Mouse (Mus musculus): ENCODE results near the gene Pgghg.

Pgghg gene

DNA sequence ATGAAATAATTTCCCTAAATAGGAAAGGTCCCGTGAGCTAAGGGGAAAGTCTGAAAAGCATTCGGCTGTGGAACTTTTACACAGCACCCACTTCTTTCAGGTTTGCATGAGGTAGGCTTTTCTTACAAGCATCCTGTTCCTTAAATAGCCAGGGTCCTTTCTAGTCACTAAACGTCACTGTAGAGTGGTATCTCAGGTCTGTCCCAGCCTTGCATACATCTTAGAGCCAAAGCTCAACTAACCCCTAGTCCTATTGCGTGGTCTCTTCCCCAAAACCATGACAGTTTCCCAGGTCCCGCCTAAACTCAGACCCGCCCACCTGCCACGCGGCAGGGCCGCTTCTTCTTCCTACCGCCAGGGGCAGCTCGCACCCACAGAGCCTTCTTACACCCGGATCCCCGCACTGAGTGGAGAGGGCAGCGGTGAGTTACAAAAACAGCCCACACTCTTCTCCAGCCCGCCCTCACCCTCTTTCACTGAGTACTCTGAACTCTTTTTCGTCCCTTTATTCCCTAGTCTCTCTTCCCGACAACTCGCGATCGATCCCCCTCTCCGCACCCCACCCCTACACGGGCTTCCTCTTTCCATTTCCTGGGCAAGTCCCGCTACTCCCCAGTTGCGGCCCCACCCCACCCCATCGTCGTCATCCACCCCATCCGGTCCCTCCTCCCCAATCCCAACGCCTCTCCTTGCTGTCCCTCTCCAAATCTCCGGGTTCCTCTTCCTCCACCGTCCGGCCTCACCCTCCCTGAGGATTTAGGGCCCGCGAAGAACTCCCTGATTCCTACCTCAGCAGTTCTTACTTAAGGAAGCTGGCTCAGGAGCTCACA lies at the start of gene Pgghg:
Pgghg (plus strand) TSS at position 170 of the 830 bp plus-strand sequence.
- DNase-seq, result peak; percentile 87

DNA sequence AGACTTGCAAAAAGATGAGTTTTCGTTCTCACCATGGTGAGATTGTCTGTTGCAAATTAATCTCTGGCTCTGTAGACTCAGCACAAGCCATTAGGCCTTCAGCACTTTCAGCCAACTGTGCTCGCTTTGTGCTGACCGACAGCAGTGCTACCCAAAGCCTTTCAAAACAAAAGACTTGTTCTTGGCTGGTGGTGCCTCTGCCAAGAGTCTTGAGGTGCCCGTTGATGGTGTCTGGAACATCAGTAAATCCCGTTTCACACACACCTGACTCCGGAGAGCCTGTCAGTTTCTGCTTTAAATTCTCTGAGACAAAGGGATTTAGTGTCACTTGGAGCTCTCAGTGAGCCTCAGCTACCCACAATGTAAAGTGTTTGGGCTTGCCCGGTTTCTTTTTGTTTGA lies 47.2 kb upstream of the Pgghg start:
- no peak for DNase-seq

DNA sequence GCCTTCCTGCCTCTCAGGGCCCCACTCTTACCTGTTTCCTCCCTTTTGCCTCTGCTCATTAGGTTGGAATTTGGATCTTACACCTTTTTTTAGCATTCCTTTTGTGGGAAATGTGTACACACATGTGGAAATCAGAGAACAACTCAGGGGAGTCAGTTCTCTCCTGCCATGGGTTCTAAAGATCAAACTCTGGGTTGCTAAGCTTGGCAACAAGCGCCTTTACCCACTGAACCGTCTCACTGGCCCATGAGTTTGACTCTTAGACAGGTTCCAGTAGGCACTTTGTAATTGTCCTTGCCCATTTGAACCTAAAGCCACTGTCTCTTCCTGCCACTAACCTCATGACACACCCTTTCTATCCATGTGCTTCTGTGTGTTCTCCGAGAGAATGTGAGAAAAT lies 46.6 kb upstream of the Pgghg start:
- DNase-seq, result no peak

DNA sequence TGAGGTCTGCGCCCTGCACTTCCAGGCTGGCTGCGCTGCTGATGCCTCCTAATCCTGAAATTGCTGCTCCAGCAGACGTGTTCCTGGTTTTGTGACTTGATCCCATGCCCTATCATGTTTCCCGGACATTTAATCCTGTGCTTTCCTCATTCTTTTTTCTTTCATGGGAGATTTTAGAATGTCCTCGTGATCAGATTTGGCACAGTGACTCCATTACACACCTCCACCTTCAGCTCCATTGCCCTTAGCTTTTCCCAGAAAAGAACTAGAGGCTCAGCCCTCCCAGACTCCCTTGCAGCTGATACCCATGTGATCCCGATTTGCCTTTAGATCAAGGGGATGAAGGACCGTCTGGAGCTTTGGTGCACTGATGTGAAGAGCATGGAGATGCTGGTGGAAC lies 43.3 kb upstream of the Pgghg start:
- no peak for DNase-seq

DNA sequence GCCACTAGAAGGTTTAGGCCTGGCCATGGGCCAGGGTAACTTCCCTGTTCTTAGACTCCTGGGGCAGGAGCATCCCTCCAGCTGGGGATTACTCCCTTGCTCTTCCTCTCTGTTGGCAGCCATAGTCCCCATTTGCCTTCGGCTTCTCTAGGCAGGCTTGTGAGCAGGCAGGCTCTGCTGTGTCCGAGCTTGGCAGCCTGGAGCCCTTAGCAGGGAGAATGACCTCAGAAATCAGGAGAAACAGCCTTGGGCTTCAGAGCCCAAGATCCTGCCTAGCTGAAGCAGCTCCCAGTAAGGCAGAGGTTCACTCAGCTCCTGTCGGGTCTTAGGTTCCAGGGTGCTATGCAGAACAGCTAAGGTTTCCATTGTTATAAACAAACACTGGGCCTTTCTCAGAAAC lies 42.1 kb upstream of the Pgghg start:
- no peak for DNase-seq

DNA sequence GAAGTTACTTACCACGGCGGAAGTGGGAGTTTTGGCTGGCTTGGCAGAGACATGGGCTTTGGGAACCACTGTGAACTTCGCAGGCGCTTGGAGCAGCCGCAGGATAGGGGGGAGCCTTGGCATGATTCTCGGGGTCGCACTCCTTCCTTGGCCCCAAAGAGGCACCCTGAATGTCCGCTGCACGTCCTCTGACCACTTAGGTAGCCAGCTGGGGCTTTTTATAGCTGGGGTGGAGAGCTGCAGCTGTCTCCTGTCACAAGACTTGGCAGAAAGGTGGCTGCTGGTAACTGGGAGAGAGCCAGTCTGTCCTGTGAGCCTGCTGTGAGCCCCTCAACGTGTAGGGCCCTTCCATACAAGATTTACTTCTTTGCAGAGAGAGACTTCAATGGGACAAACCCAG lies 41.0 kb upstream of the Pgghg start, which contains the start of gene Cox8b:
Cox8b (minus strand) TSS at position 227 of the 400 bp plus-strand sequence.
- no peak for DNase-seq

DNA sequence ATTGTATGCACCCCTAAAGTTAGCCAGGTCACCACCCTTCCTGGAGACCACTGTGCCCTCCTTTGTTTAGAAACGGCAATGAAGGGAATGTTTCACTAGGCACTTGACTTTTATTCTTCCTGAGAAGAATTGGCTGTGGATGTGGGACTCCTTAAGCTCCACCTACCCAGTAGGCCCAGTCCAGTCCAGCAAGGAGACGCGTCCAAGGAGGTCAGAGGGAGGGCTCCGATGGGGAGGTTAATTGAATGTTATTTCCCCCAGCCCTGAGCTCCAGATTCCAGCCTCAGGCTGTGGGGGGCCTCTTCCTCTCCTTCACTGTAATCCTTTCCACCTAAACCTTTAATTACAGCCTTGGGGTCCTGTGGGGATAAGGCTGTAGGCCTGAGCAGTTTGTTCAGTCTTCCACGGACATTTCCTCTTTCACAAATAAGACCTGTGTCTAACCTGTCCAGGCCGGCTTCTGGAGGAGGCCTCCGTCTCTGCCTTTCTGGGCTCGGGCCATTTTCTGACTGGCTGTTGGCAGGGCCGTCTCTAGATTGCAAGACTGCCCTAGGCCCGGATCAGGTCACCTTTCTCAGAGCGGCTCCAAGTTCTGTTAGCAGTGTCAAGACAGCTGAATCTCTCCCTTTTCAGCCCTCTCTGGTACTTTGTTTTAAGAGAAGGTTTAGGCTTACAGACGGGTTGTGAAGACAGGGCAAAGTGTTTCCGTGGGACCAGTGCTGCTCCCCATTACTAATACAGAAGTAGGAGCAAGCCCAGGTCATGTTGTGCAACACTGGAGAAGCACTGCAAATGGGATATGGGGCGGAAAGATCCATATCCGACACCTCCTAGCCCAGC lies 38.9 kb upstream of the Pgghg start:
- DNase-seq, result no peak

DNA sequence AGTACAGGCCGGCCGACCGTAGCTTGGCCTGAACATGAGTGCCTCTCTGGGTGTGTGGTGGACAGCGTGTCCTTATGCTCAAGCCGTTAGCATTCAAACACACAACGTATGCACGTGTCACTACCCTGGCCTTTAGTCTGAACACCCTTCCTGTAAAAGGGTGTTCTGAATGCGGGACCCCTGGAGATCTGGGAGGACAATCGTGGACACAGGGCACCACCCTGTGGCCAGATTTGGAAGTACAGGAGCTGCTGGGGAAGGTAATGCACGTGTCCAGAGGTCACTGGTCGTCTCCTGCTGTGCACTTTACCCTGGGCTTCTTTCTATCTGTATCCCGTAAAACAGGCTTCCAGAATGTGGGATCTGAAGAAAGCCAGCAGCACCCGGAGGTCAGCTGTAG lies 38.0 kb upstream of the Pgghg start:
- peak; percentile 77 for DNase-seq

DNA sequence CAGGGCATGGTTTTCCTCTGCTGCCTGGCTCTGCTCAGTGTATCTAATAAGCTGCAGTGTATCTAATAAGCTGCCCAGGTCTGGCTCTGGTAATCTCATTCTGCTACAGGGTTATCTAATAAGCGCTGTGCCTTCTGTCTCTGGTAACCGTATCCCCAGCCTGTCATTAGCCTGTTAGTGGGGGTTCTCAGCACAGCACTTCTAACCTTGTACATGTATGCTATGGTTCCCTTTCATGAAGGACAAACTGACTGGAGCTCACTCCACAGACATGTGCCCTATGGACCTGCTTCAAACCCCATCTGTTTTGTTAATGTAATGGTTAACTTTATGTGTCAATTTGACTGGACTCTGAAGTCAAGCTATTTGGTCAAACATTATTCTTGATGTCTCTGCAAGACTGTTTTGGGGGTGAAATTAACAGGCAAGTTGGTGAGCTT lies 35.5 kb upstream of the Pgghg start:
- no peak for DNase-seq

DNA sequence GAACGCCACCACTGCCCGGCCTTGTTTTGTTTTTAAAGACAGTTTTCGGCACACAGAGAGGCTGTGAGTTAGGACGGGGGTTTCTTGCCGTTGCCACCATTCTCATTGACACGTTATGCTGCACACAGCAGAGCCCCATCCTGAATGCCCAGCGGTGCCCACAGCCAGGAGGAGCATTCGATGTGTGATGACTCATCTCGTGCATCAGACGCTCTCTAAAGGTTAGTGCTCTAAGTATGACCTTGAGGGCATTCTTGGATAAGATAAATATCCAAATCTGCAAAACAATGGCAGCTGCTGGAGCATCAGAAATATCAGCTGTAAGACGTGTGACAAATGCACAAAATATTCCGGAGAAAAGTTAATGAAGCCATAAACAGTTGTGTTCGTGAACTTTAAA lies 34.1 kb upstream of the Pgghg start:
- DNase-seq, result no peak

DNA sequence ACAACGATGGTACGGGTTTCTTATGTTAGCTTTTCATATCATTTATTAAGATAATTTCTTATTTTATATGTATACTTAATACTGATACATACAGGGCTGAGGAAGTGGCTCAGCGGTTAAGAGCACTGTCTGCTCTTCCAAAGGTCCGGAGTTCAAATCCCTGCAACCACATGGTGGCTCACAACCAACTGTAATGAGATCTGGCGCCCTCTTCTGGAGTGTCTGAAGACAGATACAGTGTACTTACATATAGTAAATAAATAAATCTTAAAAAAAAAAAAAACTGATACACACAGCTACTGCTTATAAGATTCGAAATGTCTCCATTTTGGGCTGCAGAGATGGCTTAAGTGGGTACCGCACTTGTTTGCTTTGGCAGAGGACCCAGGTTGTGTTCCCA lies 33.5 kb upstream of the Pgghg start:
- no peak for DNase-seq

DNA sequence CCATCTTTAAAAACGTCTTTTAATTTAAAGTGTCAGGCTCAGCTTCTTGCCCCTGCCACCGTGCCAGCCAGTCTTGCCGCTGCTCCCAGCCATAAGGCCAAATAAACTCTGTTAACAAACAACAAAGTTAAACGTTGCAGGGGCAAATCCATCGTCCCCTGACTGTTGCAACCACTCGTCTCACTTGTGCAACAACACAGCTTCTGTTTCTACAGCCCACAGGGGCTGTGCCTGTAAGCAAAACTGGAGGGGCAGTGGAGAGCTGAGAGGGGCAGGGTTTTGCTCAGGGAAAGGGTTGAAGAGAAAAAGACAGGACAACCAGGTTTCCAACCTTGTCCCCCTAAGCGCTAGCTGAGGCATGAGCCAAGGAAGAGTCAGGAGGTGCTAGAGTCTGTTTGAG lies 33.0 kb upstream of the Pgghg start:
- DNase-seq, result peak; percentile 19

DNA sequence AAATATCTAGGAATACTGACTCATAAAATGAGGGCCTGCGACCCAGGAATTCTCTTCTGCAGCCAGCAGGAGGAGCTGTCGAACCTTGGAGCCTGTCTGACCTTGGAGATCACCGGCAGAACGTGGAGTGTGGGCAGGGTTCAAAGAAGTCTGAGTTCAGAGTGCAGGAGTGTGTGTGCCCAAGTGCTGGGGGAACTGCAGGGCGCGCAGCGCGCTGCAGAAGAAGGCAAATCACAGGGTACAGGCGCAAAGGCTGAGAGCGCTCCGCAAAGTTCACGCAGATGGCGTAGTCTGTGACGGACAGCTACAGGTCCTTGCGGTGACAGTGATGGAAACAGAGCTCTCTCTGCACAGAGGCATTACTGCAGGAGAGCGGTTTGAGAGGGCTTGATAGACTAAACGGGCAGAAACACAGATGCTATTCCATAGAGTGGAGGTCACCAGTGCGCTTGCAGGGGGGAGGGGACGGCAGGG lies 32.5 kb upstream of the Pgghg start:
- peak; percentile 77 for DNase-seq

DNA sequence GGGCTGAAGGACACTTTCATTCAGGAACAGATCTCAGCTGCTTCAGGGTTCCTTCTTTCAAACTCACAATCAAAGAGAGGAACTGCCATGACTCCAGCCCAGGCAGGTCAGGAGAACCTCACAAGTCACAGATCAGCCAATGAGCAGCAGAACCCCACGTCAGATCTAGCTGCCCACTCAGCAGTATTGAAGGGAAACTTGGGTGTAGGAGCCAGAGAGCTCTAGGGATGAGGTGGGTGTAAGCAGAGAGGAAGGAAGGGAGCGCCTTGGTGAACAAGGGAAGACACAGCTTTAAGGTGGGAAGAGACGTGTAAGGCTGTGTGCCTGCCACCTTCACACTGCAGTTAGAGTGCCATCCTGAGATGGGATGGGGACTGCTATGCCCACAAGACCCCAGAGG lies 28.9 kb upstream of the Pgghg start:
- DNase-seq, result no peak

DNA sequence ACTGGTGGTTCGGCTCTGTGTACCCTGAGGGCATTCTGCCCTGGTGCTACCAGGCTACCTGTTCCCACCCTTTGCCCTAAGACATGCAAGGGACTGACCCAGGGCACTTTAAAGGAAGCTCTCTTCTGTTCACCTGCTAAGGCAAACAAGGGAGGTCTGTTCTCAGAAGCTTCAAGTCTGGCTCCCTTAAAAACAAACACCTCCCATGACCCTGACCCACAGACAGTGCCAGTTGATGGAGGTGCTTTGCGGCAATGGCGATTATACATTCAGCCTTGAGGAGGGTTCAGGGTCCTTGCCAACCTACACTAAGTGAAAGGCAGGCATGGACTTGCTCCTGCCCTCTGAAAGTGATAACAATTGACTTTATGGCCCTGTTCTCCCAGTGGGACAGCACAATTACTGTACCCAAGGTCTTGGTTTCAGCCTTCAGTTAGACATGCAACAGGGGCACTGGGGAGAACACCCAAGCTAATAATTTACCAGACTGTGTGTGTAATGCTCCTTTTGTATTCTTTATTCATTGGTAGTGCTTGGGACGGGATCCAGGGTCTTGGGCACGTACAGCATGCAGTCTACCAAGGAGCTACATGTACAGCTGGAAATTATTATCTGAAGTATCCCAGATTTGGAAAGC lies 28.2 kb upstream of the Pgghg start:
- no peak for DNase-seq

DNA sequence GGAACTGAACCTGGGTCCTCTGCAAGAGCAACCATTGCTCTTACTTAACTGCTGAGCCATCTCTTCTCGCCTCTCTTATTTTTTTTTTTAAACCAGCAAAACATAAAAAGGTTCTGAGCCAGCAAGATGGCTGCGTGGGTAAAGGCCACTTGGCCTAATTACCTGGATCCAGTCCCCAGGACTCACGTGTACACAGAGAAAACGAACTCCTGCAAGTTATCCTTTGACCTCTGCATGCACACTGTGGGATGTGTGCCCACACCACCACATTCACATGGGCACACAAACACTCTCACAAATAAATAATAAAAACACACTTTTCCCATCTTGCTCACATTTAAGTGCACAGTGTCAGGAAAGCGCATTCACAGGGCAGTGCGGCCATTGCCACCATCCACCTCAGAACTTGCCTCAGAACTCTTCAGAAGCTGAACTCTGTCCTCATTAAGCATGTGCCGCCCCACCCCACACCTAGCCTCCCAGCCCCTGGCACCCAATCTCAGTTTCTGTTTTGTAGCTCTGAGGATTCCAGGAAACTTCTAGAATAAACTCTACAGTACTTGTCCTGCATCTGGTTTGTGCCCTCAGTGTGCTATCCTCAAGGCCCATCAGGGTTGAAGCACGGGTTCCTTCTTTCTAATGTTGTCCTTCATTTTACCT lies 27.0 kb upstream of the Pgghg start:
- no peak for DNase-seq

DNA sequence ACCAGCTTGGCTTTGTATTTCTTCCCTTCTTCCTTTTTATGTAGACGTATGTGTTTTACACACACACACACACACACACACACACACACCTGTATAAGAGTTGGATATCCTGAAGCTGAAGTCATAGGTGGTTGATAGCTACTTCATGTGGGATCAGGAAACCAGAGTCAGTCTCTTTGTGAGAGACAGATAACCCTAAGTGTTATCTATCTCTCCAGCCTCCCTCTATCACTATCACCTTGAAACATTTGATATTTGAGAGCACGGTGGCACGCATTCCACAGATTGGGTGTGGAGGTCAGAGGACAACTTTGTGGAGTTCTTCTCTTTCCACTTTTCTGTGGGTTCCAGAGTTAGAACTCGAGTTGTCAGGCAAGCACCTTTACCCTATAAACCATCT lies 21.3 kb upstream of the Pgghg start:
- DNase-seq, result no peak

DNA sequence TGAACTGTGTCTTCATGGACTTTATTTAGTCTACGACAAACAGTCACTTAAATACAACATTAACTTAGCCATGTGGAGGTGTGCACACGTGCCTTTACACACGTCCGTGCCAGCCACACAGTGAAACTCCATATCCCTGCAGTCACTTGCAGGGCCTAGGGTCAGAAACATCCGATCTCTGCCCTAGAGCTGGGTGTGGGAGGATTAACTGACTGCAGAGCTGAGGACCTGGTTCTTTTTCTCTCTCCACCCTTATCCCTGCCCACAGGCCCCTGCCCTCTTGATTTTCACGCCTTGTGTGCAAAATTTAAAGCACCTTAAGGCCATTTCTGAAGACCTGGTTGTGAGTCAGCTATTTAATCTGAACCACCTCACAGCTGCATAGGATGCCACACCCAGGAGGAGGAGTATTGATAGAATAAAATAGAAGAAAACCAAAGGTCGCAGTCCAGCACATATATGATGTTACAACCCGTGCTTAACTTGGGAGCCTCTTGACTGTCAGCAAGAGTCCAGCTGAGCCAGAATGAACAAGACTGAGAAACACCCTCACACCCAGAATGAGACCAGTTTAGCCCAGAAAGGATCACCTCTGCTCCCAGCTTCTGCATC lies 20.7 kb upstream of the Pgghg start, which contains the start of gene Nlrp6:
Nlrp6 (plus strand) TSS at position 485 of the 612 bp plus-strand sequence.
- DNase-seq, result no peak

DNA sequence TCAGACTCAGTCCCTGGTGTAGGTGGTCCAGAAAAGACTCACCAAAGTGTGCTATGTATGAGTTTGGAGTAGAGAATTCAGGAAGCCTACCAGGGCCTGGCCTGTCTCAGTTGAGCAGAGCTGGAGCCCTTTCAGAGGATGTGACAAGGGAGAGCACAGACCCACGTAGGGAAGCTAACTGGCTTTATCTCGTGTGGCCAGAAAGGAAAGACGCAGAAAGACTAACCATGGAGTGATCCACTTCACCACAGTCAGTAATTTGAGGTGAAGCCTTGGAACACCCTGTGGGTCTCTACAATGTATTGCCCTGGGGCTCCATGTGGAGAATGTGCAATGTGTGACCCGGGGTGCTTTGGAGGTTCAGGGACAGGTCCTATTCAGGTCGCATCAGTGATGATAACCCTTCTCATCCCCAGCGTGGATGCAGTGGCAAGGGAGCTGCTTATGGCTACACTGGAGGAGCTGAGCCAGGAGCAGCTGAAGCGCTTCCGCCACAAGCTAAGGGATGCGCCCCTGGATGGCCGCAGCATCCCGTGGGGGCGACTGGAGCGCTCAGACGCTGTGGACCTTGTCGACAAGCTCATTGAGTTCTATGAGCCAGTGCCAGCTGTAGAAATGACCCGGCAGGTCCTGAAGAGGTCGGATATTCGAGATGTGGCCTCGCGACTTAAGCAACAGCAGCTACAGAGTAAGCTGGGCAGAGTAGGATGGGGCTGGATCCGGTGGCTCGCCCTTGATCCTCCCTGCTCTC lies 19.8 kb upstream of the Pgghg start:
- no peak for DNase-seq

DNA sequence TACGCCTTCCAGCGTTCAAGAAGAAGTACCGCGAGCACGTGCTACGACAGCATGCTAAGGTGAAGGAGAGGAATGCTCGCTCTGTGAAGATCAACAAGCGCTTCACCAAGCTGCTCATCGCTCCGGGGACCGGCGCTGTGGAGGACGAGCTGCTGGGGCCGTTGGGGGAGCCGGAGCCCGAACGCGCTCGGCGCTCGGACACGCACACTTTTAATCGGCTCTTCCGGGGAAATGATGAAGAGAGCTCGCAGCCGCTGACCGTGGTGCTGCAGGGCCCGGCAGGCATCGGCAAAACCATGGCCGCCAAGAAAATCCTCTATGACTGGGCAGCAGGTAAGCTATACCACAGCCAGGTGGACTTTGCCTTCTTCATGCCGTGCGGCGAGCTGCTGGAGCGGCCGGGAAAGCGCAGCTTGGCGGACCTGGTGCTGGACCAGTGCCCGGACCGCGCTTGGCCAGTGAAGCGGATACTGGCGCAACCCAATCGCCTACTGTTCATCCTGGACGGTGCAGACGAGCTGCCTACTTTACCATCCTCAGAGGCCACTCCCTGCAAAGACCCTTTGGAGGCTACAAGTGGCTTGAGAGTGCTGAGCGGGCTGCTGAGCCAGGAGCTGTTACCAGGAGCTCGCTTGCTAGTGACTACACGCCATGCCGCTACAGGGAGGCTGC lies 18.7 kb upstream of the Pgghg start:
- peak; percentile 25 for DNase-seq
